Mouse (Mus musculus) lung, embryonic 16.5 days (tissue): ENCODE measurements around the gene Dcst2. TPM values are rescaled to one million over a fixed set of nuclear protein-coding genes. Genes with fewer than 3 reads are reported as not detected.

ENCODE experiments used
- ATAC-seq: fragments of 200-750 bp; cut with Nextera tagmentation; 2 replicates; pipeline ENCODE4 v1.8.0; 2017; ENCODE audit warnings: low read depth, mild to moderate bottlenecking, moderate library complexity
- H3K27ac ChIP-seq: fragments of 300-500 bp; sonication (generic); 2 replicates; pipeline ENCODE4 v1.5.1; 2014; ENCODE audit warnings: mild to moderate bottlenecking, control low read depth, low read length
- H3K27me3 ChIP-seq: fragments of 300-500 bp; sonication (generic); 2 replicates; pipeline ENCODE4 v1.6.1; 2014; ENCODE audit warnings: low read depth, low read length, mixed read lengths; ENCODE audit not compliant: control insufficient read depth, insufficient read depth
- H3K36me3 ChIP-seq: fragments of 300-500 bp; sonication (generic); 2 replicates; pipeline ENCODE4 v1.6.1; 2014; ENCODE audit warnings: low read length; ENCODE audit not compliant: control insufficient read depth, insufficient read depth
- H3K4me1 ChIP-seq: fragments of 300-500 bp; sonication (generic); replicated peaks from 2 replicates; pipeline ENCODE4 v1.6.1; 2014; ENCODE audit warnings: low read length, mixed read lengths; ENCODE audit not compliant: control insufficient read depth, insufficient read depth
- H3K4me2 ChIP-seq: fragments of 300-500 bp; sonication (generic); 2 replicates; pipeline ENCODE4 v1.6.1; 2014; ENCODE audit warnings: low read depth, low read length, control low read depth
- H3K4me3 ChIP-seq: fragments of 300-500 bp; sonication (generic); 2 replicates; pipeline ENCODE4 v1.5.1; 2014; ENCODE audit warnings: mild to moderate bottlenecking, low read length, control low read depth
- H3K9ac ChIP-seq: fragments of 300-500 bp; sonication (generic); 2 replicates; pipeline ENCODE4 v1.6.1; 2014; ENCODE audit warnings: low read length, control low read depth
- H3K9me3 ChIP-seq: fragments of 300-500 bp; sonication (generic); 2 replicates; pipeline ENCODE4 v1.6.1; 2016; ENCODE audit warnings: low read length; ENCODE audit not compliant: control insufficient read depth
- WGBS: fragments of 180-500 bp; shearing (Covaris S2); extraction: QIAGEN DNeasy Blood & Tissue Kit; methylation state at CpG from one replicate; pipeline ENCODE4 v1.1.7; 2014; 5-methylcytosine and 5-hydroxymethylcytosine counted together
- polyA plus RNA-seq: library from polyadenylated mRNA; unstranded; fragments of >200 nt; fragmentation: Nextera tagmentation; extraction: Ambion mirVana; gene quantifications from 2 replicates; pipeline ENCODE4 v1.2.1, GENCODE M21; 2015

The Dcst2 gene
- polyA plus RNA-seq, 1 experiment from 2014 or later, result 0.06 TPM

DNA sequence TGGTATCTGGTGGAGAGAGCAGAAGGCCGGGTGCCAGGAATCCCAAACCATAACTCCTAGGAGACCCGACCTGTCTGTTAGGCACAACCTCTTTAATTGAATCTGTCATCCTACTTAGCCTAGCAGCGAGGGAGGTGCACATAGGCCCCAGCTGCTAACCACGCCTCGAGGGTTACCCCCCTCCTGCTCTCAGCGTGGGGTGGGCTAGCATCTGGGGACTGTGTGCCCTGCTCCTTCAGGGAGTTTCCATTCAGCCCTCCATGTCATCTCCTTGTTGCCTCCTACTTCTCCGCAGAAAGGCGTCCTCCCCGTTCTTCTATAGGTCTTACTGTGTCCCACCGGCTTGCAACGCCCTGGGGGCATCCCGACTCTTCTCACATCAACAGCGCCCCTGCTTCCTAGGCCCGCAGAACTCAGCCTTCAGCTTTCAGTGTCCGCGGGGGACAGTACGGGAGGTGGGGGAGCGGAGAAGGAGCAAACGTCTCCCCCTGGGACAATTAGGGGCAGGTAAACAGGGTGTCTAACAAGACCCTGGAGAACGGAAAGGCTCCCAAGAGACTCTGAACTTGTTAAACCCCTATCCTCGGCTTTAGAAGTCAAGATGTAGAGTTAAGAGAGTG lies 42.7 kb upstream of the Dcst2 start:
- no peak overlapping the region for H3K27ac ChIP-seq
- H3K27me3 ChIP-seq, result peaks cover 39% of the 10 kb centered on the region
- no peak overlapping the region for H3K9ac ChIP-seq
- ATAC-seq, result no peak
- H3K4me2 ChIP-seq, result peak overlapping the region; percentile 92
- whole genome bisulfite sequencing, result 19% methylated on average over 21 of the region's 21 CpGs
- H3K4me1 ChIP-seq, result peaks cover 51% of the 10 kb centered on the region
- H3K36me3 ChIP-seq, result no peaks in the 10 kb centered on the region
- H3K9me3 ChIP-seq, result no peaks in the 10 kb centered on the region
- peak overlapping the region; percentile 51 for H3K4me3 ChIP-seq

DNA sequence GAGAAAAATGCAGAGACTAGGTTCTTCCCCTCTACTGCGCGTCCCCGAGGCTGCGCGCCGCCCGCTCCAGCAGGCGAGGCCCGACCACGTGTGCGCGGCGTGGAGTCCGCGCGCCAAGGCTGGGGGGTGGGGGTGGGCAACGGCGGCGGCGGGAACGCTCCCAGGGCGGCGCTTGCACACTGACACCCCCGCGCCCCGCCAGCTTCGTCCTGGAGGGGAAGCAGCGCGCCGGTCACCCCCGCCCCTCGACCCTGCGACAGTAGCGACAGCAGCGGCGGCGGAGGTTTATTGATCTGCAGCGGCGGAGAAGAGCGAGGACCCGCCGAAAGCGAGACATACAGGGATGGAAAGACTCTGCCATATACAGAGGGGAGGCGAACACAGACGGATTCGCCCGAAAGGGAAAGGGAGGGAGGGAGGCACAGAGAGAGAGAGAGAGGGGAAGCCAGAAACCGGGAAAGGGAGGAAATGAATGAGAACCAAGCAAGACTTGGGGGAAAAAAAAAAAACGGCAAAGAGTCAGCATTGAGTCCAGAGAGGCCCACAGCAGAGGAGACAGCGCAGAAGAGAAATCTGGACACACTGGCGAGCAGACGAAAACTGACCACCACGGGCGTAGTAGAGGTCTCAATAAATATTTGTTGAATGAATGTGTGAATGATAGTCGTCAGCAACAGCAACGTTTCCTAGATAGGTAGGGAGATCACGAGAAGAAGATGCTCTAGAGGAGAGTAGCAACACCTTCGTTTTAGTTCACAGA lies 42.0 kb upstream of the Dcst2 start:
- no peak for ATAC-seq
- Histone ChIP-seq H3K27me3 (peaks cover 39% of the 10 kb centered on the region), H3K27ac (no peak overlapping the region), H3K4me2 (peak overlapping the region; percentile 92), H3K9me3 (no peaks in the 10 kb centered on the region), H3K4me1 (peaks cover 48% of the 10 kb centered on the region), H3K9ac (peak overlapping the region; percentile 47), H3K4me3 (peak overlapping the region; percentile 51), H3K36me3 (no peaks in the 10 kb centered on the region)
- 2% methylated on average over 42 of the region's 58 CpGs for WGBS

GRCm38 (mm10) chr3:89320581-89321182 lies 41.1 kb upstream of the Dcst2 start:
- no peak for ATAC-seq
- under 1% methylated on average over 41 of the region's 41 CpGs for WGBS
- peak overlapping the region; percentile 50 for H3K9ac ChIP-seq
- peak overlapping the region; percentile 56 for H3K4me3 ChIP-seq
- peak overlapping the region; percentile 92 for H3K4me2 ChIP-seq
- no peaks in the 10 kb centered on the region for H3K9me3 ChIP-seq
- peaks cover 39% of the 10 kb centered on the region for H3K27me3 ChIP-seq
- no peaks in the 10 kb centered on the region for H3K36me3 ChIP-seq
- H3K4me1 ChIP-seq, result peaks cover 40% of the 10 kb centered on the region
- H3K27ac ChIP-seq, result no peak overlapping the region

DNA sequence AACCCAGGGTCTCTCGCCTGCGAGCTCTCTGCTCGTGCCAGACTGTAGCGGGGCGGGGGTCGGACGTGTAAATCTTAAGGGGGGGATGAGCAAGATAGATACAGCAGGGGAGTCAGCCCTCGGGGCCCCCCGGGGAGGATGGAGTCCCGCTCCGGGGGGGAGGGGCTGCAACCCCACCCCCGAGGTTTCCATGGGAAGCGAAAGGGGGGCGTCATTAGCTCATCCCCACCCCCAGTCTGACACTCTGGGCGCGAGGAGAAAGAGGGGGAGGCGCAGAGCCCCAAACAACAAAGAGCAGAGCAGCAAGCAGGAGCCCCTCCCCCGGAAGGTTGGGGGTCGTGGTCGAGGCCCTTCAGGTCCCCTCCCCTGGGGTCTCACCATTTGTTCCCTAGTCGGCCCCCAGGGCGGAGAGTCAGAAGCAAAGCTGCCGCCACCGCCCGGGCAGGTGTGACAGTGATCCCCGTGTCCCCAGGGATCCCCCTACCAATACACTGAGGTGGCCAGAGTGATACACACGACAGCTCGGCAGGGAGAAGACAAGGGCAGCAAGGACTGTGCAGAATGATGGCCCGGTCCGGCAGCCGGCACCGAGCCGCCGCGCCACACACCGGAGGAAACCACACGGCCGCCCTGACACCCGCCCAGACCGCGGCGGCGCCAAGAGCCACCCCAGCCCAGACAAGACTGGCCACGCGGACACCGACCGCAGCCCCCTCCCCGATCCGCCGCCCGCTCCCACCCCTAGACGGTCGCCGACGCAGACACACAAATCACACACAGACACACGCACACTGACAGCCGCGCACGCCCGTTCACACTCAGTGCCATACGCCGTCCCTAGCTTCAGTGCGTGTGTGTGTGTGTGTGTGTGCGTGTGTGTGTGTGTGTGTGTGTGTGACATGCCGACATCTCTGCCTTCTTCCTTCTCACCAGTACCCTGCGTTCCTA lies 40.3 kb upstream of the Dcst2 start:
- Histone ChIP-seq H3K4me1 (peaks cover 34% of the 10 kb centered on the region), H3K36me3 (no peaks in the 10 kb centered on the region), H3K9me3 (no peaks in the 10 kb centered on the region), H3K4me2 (peak overlapping the region; percentile 92), H3K4me3 (peak overlapping the region; percentile 56), H3K9ac (peak overlapping the region; percentile 60), H3K27me3 (peaks cover 39% of the 10 kb centered on the region), H3K27ac (no peak overlapping the region)
- no peak for ATAC-seq
- under 1% methylated on average over 57 of the region's 66 CpGs for WGBS

DNA sequence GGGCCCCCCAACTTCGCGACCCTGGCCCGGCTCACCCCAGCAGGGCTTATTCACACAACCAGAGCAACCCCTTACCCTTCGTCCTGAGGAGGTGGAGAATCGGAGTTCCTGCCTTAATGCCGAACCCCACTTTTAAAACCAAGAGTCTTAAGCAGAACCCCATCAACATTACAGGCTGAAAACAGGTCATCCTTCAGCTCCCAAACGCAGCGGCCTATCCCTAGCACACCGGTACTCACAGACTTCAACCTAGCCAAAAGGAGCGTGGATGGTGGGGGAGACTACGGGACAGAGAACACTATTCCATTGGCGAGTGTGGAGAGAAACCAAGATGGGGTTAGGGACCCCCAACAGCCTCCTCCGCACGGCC lies 39.7 kb upstream of the Dcst2 start:
- no peak overlapping the region for H3K27ac ChIP-seq
- no peaks in the 10 kb centered on the region for H3K36me3 ChIP-seq
- peaks cover 39% of the 10 kb centered on the region for H3K27me3 ChIP-seq
- peaks cover 34% of the 10 kb centered on the region for H3K4me1 ChIP-seq
- H3K4me3 ChIP-seq, result peak overlapping the region; percentile 56
- H3K4me2 ChIP-seq, result peak overlapping the region; percentile 92
- no peaks in the 10 kb centered on the region for H3K9me3 ChIP-seq
- WGBS, result 2% methylated on average over 14 of the region's 14 CpGs
- ATAC-seq, result 0 out of 2 replicates have a peak, but pooled peaks have one; percentile 1
- H3K9ac ChIP-seq, result peak overlapping the region; percentile 60

DNA sequence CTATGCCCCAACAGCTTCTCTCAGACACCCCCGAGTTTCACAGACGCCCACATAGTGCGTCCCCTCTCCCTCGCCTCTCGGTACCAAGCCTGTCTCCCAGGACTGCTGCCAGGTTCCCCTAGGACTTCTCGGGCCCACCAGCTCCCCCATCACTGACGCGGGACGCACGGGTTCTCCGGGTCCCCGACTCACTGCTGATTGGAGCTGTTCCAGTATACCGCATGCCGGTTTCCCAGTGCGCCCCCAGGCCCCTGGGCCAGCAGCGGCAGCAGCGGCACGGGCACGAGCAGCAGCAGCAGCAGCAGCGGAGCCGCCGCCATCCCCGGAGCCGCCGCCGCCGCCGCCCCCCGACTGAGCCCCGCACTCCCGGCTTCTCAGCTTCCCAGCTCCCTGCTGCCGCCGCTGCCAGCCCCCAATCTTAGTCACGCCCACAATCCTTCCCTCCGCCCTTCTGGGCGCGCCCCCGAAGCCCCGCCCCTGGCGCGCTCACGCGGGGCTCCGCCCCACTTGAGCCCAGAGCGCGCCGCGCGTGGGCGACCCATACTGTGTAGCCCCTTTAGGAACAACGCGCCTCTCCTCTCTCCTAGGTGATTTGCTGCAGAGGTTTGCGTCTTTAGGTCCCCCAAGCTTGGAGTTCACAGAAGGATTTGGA lies 39.1 kb upstream of the Dcst2 start, which contains the start of gene Efna3:
TSS of gene Efna3 (minus strand) at position 452 of the 652 bp plus-strand sequence.
- no peak within 1 kb of the TSS for H3K27ac ChIP-seq
- H3K9me3 ChIP-seq, result no peaks in the 10 kb centered on the region
- ATAC-seq, result peak; percentile 56
- peak within 1 kb of the TSS; percentile 56 for H3K4me3 ChIP-seq
- H3K36me3 ChIP-seq, result no peaks in the 10 kb centered on the region
- peaks cover 39% of the 10 kb centered on the region for H3K27me3 ChIP-seq
- under 1% methylated on average over 49 of the region's 53 CpGs for WGBS
- peaks cover 37% of the 10 kb centered on the region for H3K4me1 ChIP-seq
- H3K4me2 ChIP-seq, result peak within 1 kb of the TSS; percentile 92
- peak within 1 kb of the TSS; percentile 60 for H3K9ac ChIP-seq

- Histone ChIP-seq H3K27me3 (peaks cover 9% of the 10 kb centered on the region), H3K36me3 (no peaks in the 10 kb centered on the region), H3K4me1 (peaks cover 22% of the 10 kb centered on the region), H3K9ac (no peak overlapping the region), H3K9me3 (no peaks in the 10 kb centered on the region), H3K27ac (no peak overlapping the region), H3K4me2 (no peak overlapping the region), H3K4me3 (no peak overlapping the region)
- 94% methylated on average over 8 of the region's 8 CpGs for WGBS
- no peak for ATAC-seq
These were observed 35.9 kb upstream of the Dcst2 start for GRCm38 (mm10) chr3:89325882-89326281.

DNA sequence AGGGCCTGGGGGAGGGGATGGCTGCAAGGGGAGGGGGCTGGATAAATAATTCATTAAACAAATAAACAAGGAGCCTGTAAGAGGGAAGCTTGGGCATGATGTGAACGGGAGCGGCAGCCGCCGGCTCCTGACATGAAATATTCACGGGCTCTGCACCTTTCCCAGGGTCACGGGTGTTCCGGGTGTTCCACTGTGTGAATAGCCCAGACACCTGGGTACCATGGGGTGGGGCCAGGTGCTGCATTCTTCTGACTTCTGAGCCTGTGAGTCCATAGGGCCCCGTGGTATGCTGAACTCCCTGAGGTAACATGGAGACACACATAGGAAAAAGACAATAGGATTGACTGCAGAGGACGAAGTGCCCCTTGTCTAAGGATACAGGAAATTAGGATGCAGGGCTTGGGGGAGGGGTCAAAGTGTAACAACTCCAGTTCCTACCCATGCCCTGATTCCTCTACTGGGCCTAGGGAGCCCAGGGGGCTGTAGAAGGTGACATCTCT lies 34.4 kb upstream of the Dcst2 start:
- 38% methylated on average over 9 of the region's 9 CpGs for WGBS
- ATAC-seq, result no peak
- H3K4me2 ChIP-seq, result no peak overlapping the region
- H3K9me3 ChIP-seq, result no peaks in the 10 kb centered on the region
- no peak overlapping the region for H3K27ac ChIP-seq
- H3K36me3 ChIP-seq, result no peaks in the 10 kb centered on the region
- no peak overlapping the region for H3K9ac ChIP-seq
- no peak overlapping the region for H3K4me3 ChIP-seq
- H3K4me1 ChIP-seq, result peaks cover 7% of the 10 kb centered on the region
- H3K27me3 ChIP-seq, result no peaks in the 10 kb centered on the region
